Mouse (Mus musculus): ENCODE measurements around the gene Zfp644. TPM values are rescaled to one million over a fixed set of nuclear protein-coding genes. Genes with fewer than 3 reads are reported as not detected.

The Zfp644 gene
- polyA plus RNA-seq, 1 experiment = 11.3 TPM

DNA sequence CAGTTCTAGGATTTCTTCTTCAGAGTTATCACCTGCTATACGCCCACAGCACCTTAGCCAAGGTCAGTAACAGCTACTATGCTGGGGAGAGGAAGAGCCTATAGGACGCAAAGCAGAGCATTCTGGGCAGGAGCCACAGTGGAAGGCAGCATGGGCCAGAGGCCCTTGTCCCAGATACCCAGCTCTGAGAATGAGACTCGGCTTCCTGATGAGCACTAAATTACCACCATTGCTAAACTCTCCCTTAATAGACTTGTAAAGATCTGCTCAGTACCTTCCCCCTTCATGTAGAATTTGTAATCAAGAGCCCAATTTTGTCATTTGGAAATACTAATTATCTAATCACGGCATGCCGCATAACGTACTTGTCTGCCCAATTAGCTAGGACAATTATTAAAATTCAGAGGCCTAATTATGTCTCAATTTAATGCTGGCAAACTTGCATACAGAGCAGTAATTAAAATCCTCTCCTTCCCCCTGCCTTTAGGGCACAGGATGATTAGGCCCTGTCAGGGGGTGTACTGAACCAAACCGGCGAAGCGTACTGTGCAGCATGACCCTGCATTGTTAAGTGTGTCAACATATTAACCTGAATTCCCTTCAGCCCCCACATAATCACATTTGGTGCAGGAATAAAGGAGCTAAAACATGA is 119.7 kb downstream of the Zfp644 start:
- no peaks in the 10 kb centered on the region for H3K4me1 ChIP-seq (ENCODE audit: control insufficient read depth, insufficient read depth, low read length)
- DNase-seq = no peak
- TF ChIP-seq POLR2A (IDR thresholded peaks at IDR 0.05; ENCODE audit: low read depth, low read length) (no peak), CTCF (conservative IDR thresholded peaks at IDR 0.05; ENCODE audit: insufficient read depth, insufficient read length, low read depth, low read length) (no peak)
- H3K4me3 ChIP-seq (ENCODE audit: insufficient read depth, low read depth, low read length) = no peak overlapping the region
- peaks cover 2% of the 10 kb centered on the region for H3K27me3 ChIP-seq (replicated peaks; ENCODE audit: control insufficient read depth, insufficient read depth, low read length)
- H3K27ac ChIP-seq (ENCODE audit: insufficient read depth, low read depth, low read length) = no peak overlapping the region
- no peaks in the 10 kb centered on the region for H3K36me3 ChIP-seq (ENCODE audit: control insufficient read depth, insufficient read depth, low read length)
- 81% methylated on average over 9 of the region's 9 CpGs for WGBS

GRCm38 (mm10) chr5:106575098-106575497 is 122.0 kb downstream of the Zfp644 start:
- H3K4me3 ChIP-seq (ENCODE audit: insufficient read depth, low read depth, low read length) = no peak overlapping the region

GRCm38 (mm10) chr5:106574560-106574946 is 122.5 kb downstream of the Zfp644 start:
- H3K27ac ChIP-seq (ENCODE audit: insufficient read depth, low read depth, low read length) = no peak overlapping the region
- H3K36me3 ChIP-seq (ENCODE audit: control insufficient read depth, insufficient read depth, low read length) = no peaks in the 10 kb centered on the region
- WGBS = 2% methylated on average over 45 of the region's 45 CpGs
- peak overlapping the region; percentile 45; the same call in 1 of the 2 replicates for H3K4me3 ChIP-seq (ENCODE audit: insufficient read depth, low read depth, low read length)
- peaks cover 2% of the 10 kb centered on the region for H3K27me3 ChIP-seq (replicated peaks; ENCODE audit: control insufficient read depth, insufficient read depth, low read length)
- H3K4me1 ChIP-seq (ENCODE audit: control insufficient read depth, insufficient read depth, low read length) = no peaks in the 10 kb centered on the region
- peak; percentile 72 for DNase-seq
- TF ChIP-seq POLR2A (IDR thresholded peaks at IDR 0.05; ENCODE audit: low read depth, low read length) (no peak), CTCF (conservative IDR thresholded peaks at IDR 0.05; ENCODE audit: insufficient read depth, insufficient read length, low read depth, low read length) (peak; percentile 53)

More at GRCm38 (mm10) chr5:106575098-106575497, 122.0 kb downstream of the Zfp644 start:
- TF ChIP-seq CTCF (conservative IDR thresholded peaks at IDR 0.05; ENCODE audit: insufficient read depth, insufficient read length, low read depth, low read length) (no peak), POLR2A (IDR thresholded peaks at IDR 0.05; ENCODE audit: low read depth, low read length) (no peak)
- H3K27ac ChIP-seq (ENCODE audit: insufficient read depth, low read depth, low read length) = no peak overlapping the region
- 43% methylated on average over 4 of the region's 4 CpGs for WGBS
- H3K36me3 ChIP-seq (ENCODE audit: control insufficient read depth, insufficient read depth, low read length) = no peaks in the 10 kb centered on the region
- no peak for DNase-seq
- peaks cover 2% of the 10 kb centered on the region for H3K27me3 ChIP-seq (replicated peaks; ENCODE audit: control insufficient read depth, insufficient read depth, low read length)
- H3K4me1 ChIP-seq (ENCODE audit: control insufficient read depth, insufficient read depth, low read length) = no peaks in the 10 kb centered on the region

GRCm38 (mm10) chr5:106573742-106574559 is 123.1 kb downstream of the Zfp644 start:
- H3K4me3 ChIP-seq (ENCODE audit: insufficient read depth, low read depth, low read length) = peak overlapping the region; percentile 45
- H3K27ac ChIP-seq (ENCODE audit: insufficient read depth, low read depth, low read length) = no peak overlapping the region
- no peak for DNase-seq
- peaks cover 2% of the 10 kb centered on the region for H3K27me3 ChIP-seq (replicated peaks; ENCODE audit: control insufficient read depth, insufficient read depth, low read length)
- 7% methylated on average over 55 of the region's 55 CpGs for WGBS
- H3K4me1 ChIP-seq (ENCODE audit: control insufficient read depth, insufficient read depth, low read length) = no peaks in the 10 kb centered on the region
- TF ChIP-seq POLR2A (IDR thresholded peaks at IDR 0.05; ENCODE audit: low read depth, low read length) = no peak
- TF ChIP-seq CTCF (conservative IDR thresholded peaks at IDR 0.05; ENCODE audit: insufficient read depth, insufficient read length, low read depth, low read length) = no peak
- H3K36me3 ChIP-seq (ENCODE audit: control insufficient read depth, insufficient read depth, low read length) = no peaks in the 10 kb centered on the region

Other genes with a start within 250 kb of the Zfp644 start
- gene Barhl2, start 239.1 kb downstream of the Zfp644 start, polyA plus RNA-seq (2012; rRNA removed) = not detected in 2 replicates
- gene Gm17304, start 88.2 kb downstream of the Zfp644 start, polyA plus RNA-seq (2012; rRNA removed) = not detected in 2 replicates
- gene Hfm1, start 229.0 kb upstream of the Zfp644 start, polyA plus RNA-seq (2012; rRNA removed) = not detected in 2 replicates

Data from kidney, adult 2 months (tissue).